Mouse (Mus musculus) layer of hippocampus, postnatal 25 days (tissue): ENCODE results near the gene Ttc30b. TPM values are rescaled to one million over a fixed set of nuclear protein-coding genes. Genes with fewer than 3 reads are reported as not detected.
"Not testable (repeated sequence)": the region's sequence is repeated elsewhere in the genome, so short reads cannot be mapped to it uniquely, and the experiment has no call there.

ENCODE experiments used
- DNase-seq, 2 experiments: peaks; one replicate each; pipeline ENCODE4 v3.0.0; 2022; ENCODE audit warnings: mixed read lengths in 2 of 2, low spot score in 1 of 2; ENCODE audit errors: extremely low spot score in 1 of 2
- total RNA-seq, 2 experiments: library from RNA; stranded (reverse); gene quantifications; 2 replicates each; pipeline ENCODE4 v1.2.3; 2021

The Ttc30b gene
- total RNA-seq, 2 experiments from 2014 or later, result 14.2 to 16.3 TPM

DNA sequence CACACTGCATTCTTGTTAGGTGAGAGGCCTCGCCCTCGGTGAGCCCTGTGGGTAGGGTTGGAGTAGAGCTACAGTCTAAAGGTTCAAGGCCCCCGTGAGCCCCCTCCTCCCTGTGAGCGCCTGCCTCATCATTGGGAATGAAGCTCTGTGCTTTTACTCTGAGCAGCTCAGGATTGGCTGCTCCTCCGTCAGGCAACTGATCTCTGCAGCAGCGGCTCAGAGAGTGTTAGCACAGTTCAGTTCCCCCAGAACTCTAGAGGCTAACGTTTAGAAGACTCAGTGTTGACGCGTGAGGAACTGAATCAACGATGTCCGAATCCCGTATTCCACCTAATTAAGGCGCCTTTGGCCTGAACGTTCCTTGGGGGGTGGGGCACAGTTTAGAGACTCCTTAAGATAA, 17.3 kb upstream of the Ttc30b start:
- no peak for DNase-seq

DNA sequence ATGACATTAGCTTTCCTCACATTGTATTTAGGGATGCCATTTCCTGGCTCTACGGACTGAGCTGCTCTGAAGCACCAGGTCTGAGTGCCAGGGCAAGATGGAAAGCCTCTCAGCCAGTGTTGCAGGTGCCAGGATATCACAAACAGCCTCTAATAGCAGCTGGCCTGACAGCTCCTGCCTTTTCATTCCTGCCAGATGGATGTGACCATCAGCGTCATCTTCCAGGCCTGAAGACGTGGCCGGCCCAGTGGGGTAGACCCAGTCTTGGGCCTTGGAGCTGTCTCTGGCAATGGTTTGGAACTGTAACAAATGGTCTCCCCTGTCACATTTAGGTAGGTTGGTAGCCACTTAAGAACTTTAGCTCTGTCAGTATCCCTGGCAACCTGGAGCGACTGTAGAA, 14.9 kb upstream of the Ttc30b start:
- no peak for DNase-seq

DNA sequence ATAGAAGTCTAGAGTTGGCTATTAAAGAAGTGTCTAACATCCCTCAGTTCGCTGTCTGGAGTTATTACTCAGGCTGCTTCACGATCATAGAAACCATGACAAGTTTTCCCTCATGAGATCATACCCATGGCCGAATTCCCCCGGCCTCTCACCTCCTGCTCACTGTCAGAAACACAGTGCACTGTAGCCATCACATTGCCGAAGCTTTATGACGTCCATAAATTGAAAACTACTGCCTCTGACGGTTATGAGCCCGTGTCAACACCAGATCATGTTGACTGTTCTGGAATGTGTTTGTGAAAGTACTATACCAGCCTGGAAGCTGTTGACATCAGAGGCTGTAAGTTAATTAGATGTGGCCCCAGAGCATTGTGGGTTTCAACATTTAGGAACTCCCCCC, 12.3 kb upstream of the Ttc30b start:
- no peak for DNase-seq

DNA sequence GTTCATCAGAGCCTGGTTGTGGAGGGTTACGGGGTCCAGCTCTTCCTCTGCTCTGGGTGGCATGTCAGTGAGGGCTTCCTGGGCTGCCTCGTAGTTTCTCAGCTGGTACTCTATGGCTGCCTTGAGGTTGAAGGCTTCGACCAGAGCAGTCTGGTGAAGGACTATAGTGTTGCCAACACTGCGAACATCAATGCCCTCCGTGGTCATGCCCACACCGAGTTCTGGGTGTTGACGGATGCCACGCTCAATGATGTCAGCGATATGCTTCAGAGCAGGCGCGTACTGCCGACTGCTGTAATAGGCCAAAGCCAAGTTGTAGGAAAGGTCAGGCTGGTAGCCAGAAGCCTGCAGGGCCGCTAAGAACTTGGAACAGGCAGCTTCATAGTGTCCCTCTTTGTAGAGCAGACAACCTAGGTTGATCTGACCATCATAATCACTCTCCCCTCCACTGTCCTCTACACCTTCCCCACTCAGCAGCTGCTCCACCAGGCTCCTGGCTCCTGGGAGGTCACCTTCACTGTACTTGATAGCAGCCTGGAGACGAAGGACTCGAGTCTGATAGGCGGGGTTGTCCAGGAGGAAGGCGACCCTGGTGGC, 767 bp downstream of the Ttc30b start:
- not testable (repeated sequence) for DNase-seq

- DNase-seq, result not testable (repeated sequence)
Measured at GRCm38 (mm10) chr2:75936685-75937084, 1.7 kb downstream of the Ttc30b start.

GRCm38 (mm10) chr2:75933541-75933940, 4.8 kb downstream of the Ttc30b start:
- DNase-seq, result no peak

DNA sequence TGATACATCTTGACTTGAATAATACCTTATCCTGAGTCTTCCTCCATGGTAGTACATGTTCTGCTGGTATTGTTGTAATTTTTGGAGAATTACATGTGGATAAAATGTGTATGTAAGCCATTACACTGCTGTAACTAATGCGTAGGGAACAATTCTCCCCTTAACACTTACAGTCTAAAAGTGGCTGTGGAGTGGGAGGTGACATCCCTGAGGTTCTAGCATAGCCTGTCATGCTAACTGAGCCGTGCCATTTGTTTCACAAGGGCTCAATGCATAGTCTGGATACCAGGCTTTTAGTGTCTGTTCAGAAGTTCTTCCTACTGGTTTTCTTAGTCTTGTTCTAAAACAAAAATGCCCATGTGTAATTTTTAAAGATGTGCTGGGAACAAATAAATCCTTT, 7.4 kb downstream of the Ttc30b start:
- DNase-seq, result no peak

GRCm38 (mm10) chr2:75929786-75930444, 8.5 kb downstream of the Ttc30b start:
- no peak for DNase-seq

GRCm38 (mm10) chr2:75929141-75929540, 9.2 kb downstream of the Ttc30b start:
- no peak for DNase-seq

- DNase-seq, result no peak
Measured at GRCm38 (mm10) chr2:75928011-75928410, 10.4 kb downstream of the Ttc30b start.

GRCm38 (mm10) chr2:75926061-75926460, 12.3 kb downstream of the Ttc30b start:
- DNase-seq, result no peak

DNA sequence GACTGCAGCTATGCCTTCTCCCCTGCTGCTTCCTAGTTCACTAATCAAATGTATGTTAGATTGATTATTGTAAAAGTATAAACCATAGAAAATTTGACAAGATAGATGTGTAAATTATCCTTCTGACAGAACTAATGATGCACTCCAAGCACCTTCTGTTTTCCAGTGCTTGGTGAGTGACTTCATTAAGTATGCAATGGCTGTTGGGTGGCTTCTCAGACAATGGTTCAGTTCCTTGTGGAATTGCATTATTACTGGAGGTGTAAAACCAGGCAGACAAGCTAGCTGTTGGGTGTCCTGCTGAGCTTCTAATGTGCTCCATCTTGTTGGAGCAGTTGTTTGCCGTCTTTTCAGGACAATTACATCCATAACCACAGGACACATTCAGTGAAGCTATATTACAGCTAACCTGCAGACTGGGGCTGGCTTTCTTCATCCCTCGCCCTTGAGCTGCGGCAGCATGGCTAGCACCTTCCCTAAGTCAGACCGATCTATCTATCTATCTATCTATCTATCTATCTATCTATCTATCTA, 14.5 kb downstream of the Ttc30b start:
- no peak for DNase-seq

GRCm38 (mm10) chr2:75915040-75915439, 23.3 kb downstream of the Ttc30b start:
- no peak for DNase-seq

DNA sequence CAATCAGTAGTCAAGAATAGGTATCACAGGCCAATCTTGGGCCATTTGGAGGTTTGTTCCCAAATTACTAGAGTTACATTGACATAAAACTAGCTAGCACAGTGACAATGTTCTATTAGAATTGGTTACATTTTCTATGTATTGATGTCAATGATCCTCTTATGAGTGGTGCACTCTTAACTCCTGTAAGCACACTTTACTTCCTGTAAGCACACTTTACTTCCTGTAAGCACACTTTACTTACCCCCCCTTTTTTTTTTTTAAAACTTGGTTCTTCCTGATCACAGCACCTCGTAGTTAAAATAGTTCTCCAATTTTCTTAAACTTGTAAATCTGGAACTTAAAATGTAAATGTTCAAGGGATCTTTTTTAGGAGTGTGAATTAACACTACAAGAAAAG, 31.2 kb downstream of the Ttc30b start:
- DNase-seq, result no peak

GRCm38 (mm10) chr2:75901869-75902268, 36.5 kb downstream of the Ttc30b start:
- no peak for DNase-seq

DNA sequence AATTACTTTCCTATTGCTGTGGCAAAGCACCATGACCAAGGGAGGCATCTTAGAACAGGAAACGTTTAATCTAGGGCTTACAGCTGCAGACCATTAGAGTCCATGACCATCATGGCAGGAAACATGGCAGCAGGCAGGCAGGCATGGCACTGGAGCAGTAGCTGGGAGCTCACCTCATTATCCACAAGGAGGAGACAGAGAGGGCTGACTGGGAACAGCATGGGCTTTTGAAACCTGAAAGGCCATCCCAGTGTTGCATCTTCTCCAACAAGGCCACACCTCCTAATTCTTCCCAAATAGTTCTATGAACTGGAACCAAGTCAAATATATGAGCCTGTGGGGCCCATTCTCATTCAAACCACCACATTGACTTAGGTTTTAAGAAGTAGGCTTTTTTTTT, 38.1 kb downstream of the Ttc30b start:
- DNase-seq, result no peak

DNA sequence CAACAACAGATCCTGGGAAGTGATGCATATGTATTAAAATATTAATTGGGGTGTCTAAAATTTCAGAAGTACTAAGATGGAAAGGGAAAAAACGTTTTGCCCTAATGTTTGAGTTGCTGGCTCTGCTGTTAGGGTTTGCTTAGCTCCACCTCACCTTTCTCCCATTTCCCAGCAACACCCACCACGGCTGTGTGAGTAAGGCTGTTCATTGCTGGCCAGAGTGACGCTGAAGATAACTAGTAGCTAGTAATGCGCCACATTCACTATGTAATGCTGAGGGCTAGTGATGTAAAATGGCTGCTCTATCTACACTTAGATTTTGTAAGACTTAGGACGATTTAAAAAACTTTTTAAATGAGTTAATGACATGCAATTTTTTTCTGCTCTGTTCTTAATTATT, 42.7 kb downstream of the Ttc30b start:
- no peak for DNase-seq

GRCm38 (mm10) chr2:75891981-75892380, 46.4 kb downstream of the Ttc30b start:
- no peak for DNase-seq
